Mouse (Mus musculus) lung, embryonic 16.5 days (tissue): Measurements from ENCODE around the gene Pam16. TPM values are rescaled to one million over a fixed set of nuclear protein-coding genes. Genes with fewer than 3 reads are reported as not detected.

ENCODE experiments used
- ATAC-seq: fragments of 200-750 bp; cut with Nextera tagmentation; 2 replicates; pipeline ENCODE4 v1.8.0; 2017; ENCODE audit warnings: low read depth, mild to moderate bottlenecking, moderate library complexity
- H3K27ac ChIP-seq: fragments of 300-500 bp; sonication (generic); 2 replicates; pipeline ENCODE4 v1.5.1; 2014; ENCODE audit warnings: mild to moderate bottlenecking, control low read depth, low read length
- H3K27me3 ChIP-seq: fragments of 300-500 bp; sonication (generic); 2 replicates; pipeline ENCODE4 v1.6.1; 2014; ENCODE audit warnings: low read depth, low read length, mixed read lengths; ENCODE audit not compliant: control insufficient read depth, insufficient read depth
- H3K36me3 ChIP-seq: fragments of 300-500 bp; sonication (generic); 2 replicates; pipeline ENCODE4 v1.6.1; 2014; ENCODE audit warnings: low read length; ENCODE audit not compliant: control insufficient read depth, insufficient read depth
- H3K4me1 ChIP-seq: fragments of 300-500 bp; sonication (generic); replicated peaks from 2 replicates; pipeline ENCODE4 v1.6.1; 2014; ENCODE audit warnings: low read length, mixed read lengths; ENCODE audit not compliant: control insufficient read depth, insufficient read depth
- H3K4me2 ChIP-seq: fragments of 300-500 bp; sonication (generic); 2 replicates; pipeline ENCODE4 v1.6.1; 2014; ENCODE audit warnings: low read depth, low read length, control low read depth
- H3K4me3 ChIP-seq: fragments of 300-500 bp; sonication (generic); 2 replicates; pipeline ENCODE4 v1.5.1; 2014; ENCODE audit warnings: mild to moderate bottlenecking, low read length, control low read depth
- H3K9ac ChIP-seq: fragments of 300-500 bp; sonication (generic); 2 replicates; pipeline ENCODE4 v1.6.1; 2014; ENCODE audit warnings: low read length, control low read depth
- H3K9me3 ChIP-seq: fragments of 300-500 bp; sonication (generic); 2 replicates; pipeline ENCODE4 v1.6.1; 2016; ENCODE audit warnings: low read length; ENCODE audit not compliant: control insufficient read depth
- whole genome bisulfite sequencing: fragments of 180-500 bp; shearing (Covaris S2); extraction: QIAGEN DNeasy Blood & Tissue Kit; methylation state at CpG from one replicate; pipeline ENCODE4 v1.1.7; 2014; 5-methylcytosine and 5-hydroxymethylcytosine counted together
- polyA plus RNA-seq: library from polyadenylated mRNA; unstranded; fragments of >200 nt; fragmentation: Nextera tagmentation; extraction: Ambion mirVana; gene quantifications from 2 replicates; pipeline ENCODE4 v1.2.1, GENCODE M21; 2015

Pam16 gene
- polyA plus RNA-seq, 1 experiment from 2014 or later = 96.2 TPM

DNA sequence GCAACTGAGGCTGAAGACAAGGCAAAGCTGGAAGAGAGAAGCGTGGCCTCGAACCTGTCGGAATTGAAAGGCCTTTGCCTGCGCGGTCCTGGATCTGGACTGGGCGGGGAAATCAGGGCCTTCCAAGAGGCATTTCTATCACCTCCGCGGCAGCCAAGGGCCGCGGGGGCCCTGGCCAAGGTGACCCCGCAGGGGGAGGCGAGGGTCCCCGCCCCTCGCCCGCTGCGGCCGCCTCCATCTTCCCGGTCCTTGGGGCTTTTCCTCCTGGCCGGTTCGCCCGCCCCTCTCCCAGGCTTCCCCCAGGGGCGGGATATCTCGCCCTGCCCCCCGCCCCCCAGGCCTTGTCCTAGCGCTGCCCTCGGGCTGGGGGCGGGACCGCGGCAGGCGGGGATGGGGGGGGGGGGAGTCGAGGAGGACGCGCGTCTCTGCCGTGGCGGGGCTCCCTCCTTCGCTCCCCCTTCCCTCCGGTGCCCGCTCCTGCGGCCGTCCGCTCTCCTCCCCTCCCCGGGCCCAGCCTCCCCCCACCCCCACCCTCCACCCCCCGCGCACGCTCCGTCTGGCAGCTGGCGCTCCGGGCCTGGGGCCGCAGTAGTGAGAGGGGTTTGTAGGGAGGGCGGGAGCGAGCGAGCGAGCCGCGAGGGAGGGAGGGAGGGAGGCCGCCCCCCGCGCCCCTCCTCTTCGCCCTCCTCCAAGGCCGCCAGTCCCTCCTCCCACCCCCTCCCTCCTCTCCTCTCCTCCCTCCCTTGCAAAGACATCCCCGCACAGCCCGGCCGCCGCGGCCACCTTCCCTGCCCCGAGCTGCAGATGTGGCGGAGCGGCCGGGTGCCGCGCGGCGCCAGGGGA, 30.6 kb downstream of the Pam16 start, which contains the start of gene Glis2:
Glis2 (plus strand) TSS at position 743 of the 843 bp plus-strand sequence.
- peak within 1 kb of the TSS; percentile 93 for H3K27ac ChIP-seq
- ATAC-seq = peak; percentile 89
- H3K4me1 ChIP-seq = peaks cover 55% of the 10 kb centered on the region
- H3K9me3 ChIP-seq = no peaks in the 10 kb centered on the region
- H3K4me2 ChIP-seq = peak within 1 kb of the TSS; percentile 91
- H3K36me3 ChIP-seq = peaks cover 6% of the 10 kb centered on the region
- H3K27me3 ChIP-seq = no peaks in the 10 kb centered on the region
- peak within 1 kb of the TSS; percentile 93 for H3K9ac ChIP-seq
- 3% methylated on average over 13 of the region's 74 CpGs for WGBS
- peak within 1 kb of the TSS; percentile 90 for H3K4me3 ChIP-seq

GRCm38 (mm10) chr16:4592909-4593875, 31.6 kb downstream of the Pam16 start:
- Histone ChIP-seq H3K4me3 (peak overlapping the region; percentile 90), H3K27ac (peak overlapping the region; percentile 93), H3K9ac (peak overlapping the region; percentile 93), H3K27me3 (no peaks in the 10 kb centered on the region), H3K36me3 (peaks cover 6% of the 10 kb centered on the region), H3K9me3 (no peaks in the 10 kb centered on the region), H3K4me1 (peaks cover 45% of the 10 kb centered on the region), H3K4me2 (peak overlapping the region; percentile 91)
- 13% methylated on average over 32 of the region's 32 CpGs for WGBS
- ATAC-seq = no peak

DNA sequence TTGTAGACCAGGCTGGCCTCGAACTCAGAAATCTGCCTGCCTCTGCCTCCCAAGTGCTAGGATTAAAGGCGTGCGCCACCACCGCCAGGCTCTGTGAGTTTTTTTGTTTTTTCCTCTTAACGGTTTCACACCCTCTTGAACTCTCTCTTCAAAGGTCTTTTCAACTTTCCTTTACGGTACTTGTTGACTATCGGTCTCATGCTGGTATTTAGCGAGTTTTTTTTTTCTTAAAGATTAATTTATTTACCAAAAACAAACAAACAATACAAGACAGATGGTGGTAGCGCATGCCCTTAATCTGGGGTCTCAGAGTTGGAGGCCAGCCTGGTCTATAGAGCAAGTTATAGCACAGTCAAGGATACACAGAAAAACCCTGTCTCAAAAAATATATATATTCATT, 34.6 kb downstream of the Pam16 start:
- no peak overlapping the region for H3K9ac ChIP-seq
- H3K4me1 ChIP-seq = peaks cover 34% of the 10 kb centered on the region
- no peaks in the 10 kb centered on the region for H3K9me3 ChIP-seq
- 88% methylated on average over 9 of the region's 9 CpGs for WGBS
- no peak overlapping the region for H3K4me3 ChIP-seq
- H3K4me2 ChIP-seq = no peak overlapping the region
- peaks cover 6% of the 10 kb centered on the region for H3K36me3 ChIP-seq
- no peak for ATAC-seq
- no peak overlapping the region for H3K27ac ChIP-seq
- H3K27me3 ChIP-seq = no peaks in the 10 kb centered on the region

GRCm38 (mm10) chr16:4587516-4588210, 37.1 kb downstream of the Pam16 start:
- 37% methylated on average over 5 of the region's 5 CpGs for WGBS
- peak overlapping the region; percentile 67 for H3K9ac ChIP-seq

DNA sequence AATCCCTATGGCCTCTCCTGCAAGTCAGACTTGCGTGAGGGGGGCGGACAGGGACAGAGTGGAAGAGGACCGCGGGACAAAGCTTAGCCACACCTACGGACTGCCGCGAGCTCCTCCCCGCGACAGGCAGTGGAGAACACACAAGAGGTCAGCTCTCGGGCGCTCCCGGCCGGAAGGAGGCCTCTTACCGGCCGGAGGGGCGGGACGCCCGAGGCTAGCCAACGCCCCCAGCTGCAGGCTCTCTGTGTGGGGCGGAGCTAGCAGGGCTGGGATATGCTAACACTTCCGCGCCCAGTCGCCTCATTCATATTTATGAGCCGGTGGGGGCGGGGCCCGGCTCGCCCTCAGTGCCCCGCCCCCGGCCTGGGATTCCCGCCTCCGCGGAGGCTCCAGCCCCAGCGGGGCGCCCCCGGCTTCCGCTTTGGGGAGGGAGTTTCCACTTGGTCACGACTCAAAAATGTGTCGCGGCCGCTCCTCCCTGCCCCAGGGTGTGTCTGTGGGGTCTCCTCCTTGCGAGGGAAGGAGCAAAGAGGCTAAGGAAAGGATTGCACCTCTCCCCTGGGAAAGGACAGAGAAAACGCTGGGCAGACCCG, 38.2 kb downstream of the Pam16 start:
- Histone ChIP-seq H3K4me3 (peak overlapping the region; percentile 47), H3K4me2 (peak overlapping the region; percentile 48), H3K9ac (peak overlapping the region; percentile 67), H3K9me3 (no peaks in the 10 kb centered on the region), H3K27ac (peak overlapping the region; percentile 98), H3K27me3 (no peaks in the 10 kb centered on the region), H3K36me3 (peaks cover 6% of the 10 kb centered on the region), H3K4me1 (peaks cover 17% of the 10 kb centered on the region)
- under 1% methylated on average over 40 of the region's 43 CpGs for WGBS
- ATAC-seq = peak; percentile 99

More at GRCm38 (mm10) chr16:4587516-4588210, 37.1 kb downstream of the Pam16 start:
- H3K4me1 ChIP-seq = peaks cover 25% of the 10 kb centered on the region
- H3K4me3 ChIP-seq = no peak overlapping the region
- peak overlapping the region; percentile 48; the same call in 1 of the 2 replicates for H3K4me2 ChIP-seq
- H3K27me3 ChIP-seq = no peaks in the 10 kb centered on the region
- H3K36me3 ChIP-seq = peaks cover 6% of the 10 kb centered on the region
- no peaks in the 10 kb centered on the region for H3K9me3 ChIP-seq
- ATAC-seq = no peak
- peak overlapping the region; percentile 98 for H3K27ac ChIP-seq

DNA sequence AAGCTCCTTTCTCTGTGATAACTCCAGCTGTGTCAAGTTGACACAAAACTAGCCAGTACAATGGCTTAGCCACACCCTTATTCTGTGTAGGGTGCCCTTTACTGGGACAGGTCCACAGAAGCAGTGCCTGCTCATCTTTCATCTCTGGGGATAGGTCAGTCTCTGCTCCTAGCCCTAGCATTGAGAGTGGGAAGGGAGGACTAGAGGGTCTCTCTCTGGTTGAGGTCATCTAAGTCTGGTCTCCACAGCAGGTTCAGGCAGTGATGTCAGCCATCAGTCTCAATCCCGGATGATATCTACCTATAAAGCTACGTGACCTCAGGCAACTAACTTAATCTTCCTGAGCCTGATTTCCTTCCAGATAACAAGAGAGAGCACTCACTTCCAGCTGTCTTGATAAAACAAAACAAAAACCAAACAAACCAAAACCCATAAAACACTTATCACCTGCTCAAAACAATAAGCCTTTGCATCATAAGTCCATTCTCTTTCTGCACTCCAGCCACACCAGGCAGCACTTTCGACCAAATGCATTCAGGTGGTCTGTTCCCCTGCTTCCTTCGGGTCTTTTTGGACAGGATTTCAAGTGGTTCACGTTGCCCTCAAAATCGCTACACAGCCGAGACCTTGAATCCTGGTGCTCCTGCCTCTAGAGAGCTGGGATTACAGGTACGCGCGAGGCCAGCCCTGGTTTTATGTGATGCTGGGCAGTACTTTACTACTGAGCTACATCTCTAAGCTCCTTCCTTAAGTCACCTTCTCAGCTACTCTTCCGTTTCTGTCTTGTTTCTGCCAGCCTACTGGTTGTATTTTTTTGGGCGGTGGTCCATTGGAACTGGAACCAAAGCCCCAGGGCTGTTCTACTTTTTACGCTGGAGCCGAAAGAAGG, 38.9 kb downstream of the Pam16 start:
- Histone ChIP-seq H3K4me1 (peaks cover 17% of the 10 kb centered on the region), H3K27me3 (no peaks in the 10 kb centered on the region), H3K4me3 (peak overlapping the region; percentile 47), H3K27ac (peak overlapping the region; percentile 98), H3K36me3 (peaks cover 5% of the 10 kb centered on the region), H3K9ac (peak overlapping the region; percentile 52), H3K9me3 (no peaks in the 10 kb centered on the region), H3K4me2 (peak overlapping the region; percentile 48)
- peak; percentile 19 for ATAC-seq
- 5% methylated on average over 14 of the region's 14 CpGs for WGBS

DNA sequence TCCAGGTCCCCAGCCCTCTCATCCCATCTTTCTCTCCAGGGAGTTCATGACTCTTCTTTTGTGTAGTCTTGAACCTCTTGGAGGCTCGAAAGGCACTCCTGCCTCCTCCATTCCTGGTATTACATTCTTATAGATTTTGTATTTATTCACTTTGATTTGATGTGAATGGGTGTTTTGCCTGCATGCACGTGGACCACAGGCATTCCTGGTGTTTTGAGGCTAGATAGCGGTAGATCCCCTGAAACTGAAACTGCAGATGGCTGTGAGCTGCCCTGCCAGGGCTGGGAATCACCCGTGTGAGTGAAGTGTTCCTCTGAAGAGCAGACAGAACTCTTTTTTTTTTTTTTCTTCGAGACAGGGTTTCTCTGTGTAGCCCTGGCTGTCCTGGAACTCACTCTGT, 40.4 kb downstream of the Pam16 start:
- 59% methylated on average over 5 of the region's 5 CpGs for WGBS
- ATAC-seq = no peak
- H3K4me1 ChIP-seq = peaks cover 17% of the 10 kb centered on the region
- H3K9me3 ChIP-seq = no peaks in the 10 kb centered on the region
- no peak overlapping the region for H3K4me3 ChIP-seq
- no peaks in the 10 kb centered on the region; the same call in 1 of the 2 replicates for H3K36me3 ChIP-seq
- H3K27ac ChIP-seq = no peak overlapping the region
- no peak overlapping the region for H3K9ac ChIP-seq
- no peaks in the 10 kb centered on the region for H3K27me3 ChIP-seq
- H3K4me2 ChIP-seq = no peak overlapping the region

DNA sequence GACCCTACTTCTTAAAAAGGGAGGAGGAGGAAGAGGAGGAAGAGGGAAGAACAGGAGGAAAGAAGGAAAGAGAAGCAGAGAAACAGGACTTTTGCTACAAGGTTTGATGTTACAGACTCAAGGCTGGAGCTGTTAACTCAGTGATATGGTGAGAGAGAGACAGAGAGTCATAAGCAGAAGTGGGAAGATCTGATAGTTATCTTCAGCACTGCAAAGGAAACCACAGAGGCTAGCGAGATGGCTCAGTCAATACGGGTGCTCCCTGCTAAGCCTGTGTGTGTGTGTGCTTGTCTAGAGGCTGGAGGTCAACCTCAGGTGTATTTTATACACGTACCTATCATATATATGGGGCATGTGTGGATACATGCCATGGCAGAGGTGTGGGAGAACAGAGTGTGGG, 41.0 kb downstream of the Pam16 start:
- Histone ChIP-seq H3K4me2 (no peak overlapping the region), H3K4me1 (peaks cover 17% of the 10 kb centered on the region), H3K27me3 (no peaks in the 10 kb centered on the region), H3K27ac (no peak overlapping the region), H3K9ac (no peak overlapping the region), H3K36me3 (no peaks in the 10 kb centered on the region), H3K4me3 (no peak overlapping the region), H3K9me3 (no peaks in the 10 kb centered on the region)
- no peak for ATAC-seq
- WGBS = 77% methylated on average over 3 of the region's 3 CpGs
